Mouse (Mus musculus) erythroblast, embryonic 14.5 days (primary cell): ENCODE measurements around the gene Crb1.

ENCODE experiments used
- GATA1 ChIP-seq: IDR thresholded peaks from 2 replicates; pipeline ENCODE4 v1.6.1; 2012; ENCODE audit warnings: low read length, inconsistent platforms, mixed read lengths
- TAL1 ChIP-seq: IDR thresholded peaks from 3 replicates; pipeline ENCODE4 v1.6.1; 2012; ENCODE audit warnings: low read length, inconsistent platforms, mixed read lengths

GRCm38 (mm10) chr1:139224309-139224949 lies 152.5 kb downstream of the Crb1 start:
- TF ChIP-seq GATA1: no peak
- TF ChIP-seq TAL1: no peak
